Mouse (Mus musculus) liver, adult (tissue): ENCODE measurements at regions not wholly inside any gene's neighbourhood (a gene's known extent, or its start where the extent isn't known, plus 50 kb on each side); places are given as distances from the start of the nearest gene placed in this dataset.

Experiments used
- GATA4 ChIP-seq: IDR thresholded peaks from 2 replicates; pipeline ENCODE4 v1.6.1; 2014; ENCODE audit warnings: mild to moderate bottlenecking, low read length; ENCODE audit not compliant: insufficient replicate concordance

GRCm38 (mm10) chr4:7171637-7172417 is 1067.0 kb downstream of the Car8 start:
- TF ChIP-seq GATA4: no peak

GRCm38 (mm10) chr4:7161411-7161810 is 1077.4 kb downstream of the Car8 start:
- TF ChIP-seq GATA4: no peak

GRCm38 (mm10) chr4:7157883-7158282 is 1081.0 kb downstream of the Car8 start:
- TF ChIP-seq GATA4: no peak

GRCm38 (mm10) chr4:7154256-7154655 is 1084.6 kb downstream of the Car8 start:
- TF ChIP-seq GATA4: no peak

GRCm38 (mm10) chr4:7153835-7154234 is 1085.0 kb downstream of the Car8 start:
- no peak for TF ChIP-seq GATA4

- no peak for TF ChIP-seq GATA4
These were observed 1093.1 kb downstream of the Car8 start for GRCm38 (mm10) chr4:7145756-7146155.

GRCm38 (mm10) chr4:7144215-7144614 is 1094.6 kb downstream of the Car8 start:
- peak; percentile 82 for TF ChIP-seq GATA4

GRCm38 (mm10) chr4:7143676-7144075 is 1095.2 kb downstream of the Car8 start:
- TF ChIP-seq GATA4: no peak

- TF ChIP-seq GATA4: no peak
These were observed 1096.1 kb downstream of the Car8 start for GRCm38 (mm10) chr4:7142781-7143180.

GRCm38 (mm10) chr4:7112159-7112558 is 1126.7 kb downstream of the Car8 start:
- no peak for TF ChIP-seq GATA4

- TF ChIP-seq GATA4: no peak
These were observed 1145.9 kb downstream of the Car8 start for GRCm38 (mm10) chr4:7092957-7093356.

GRCm38 (mm10) chr4:7091201-7091814 is 1147.5 kb downstream of the Car8 start:
- no peak for TF ChIP-seq GATA4
